Mouse (Mus musculus): Measurements from ENCODE around the gene Fxyd7. TPM values are rescaled to one million over a fixed set of nuclear protein-coding genes. Genes with fewer than 3 reads are reported as not detected.

The Fxyd7 gene
- polyA plus RNA-seq, 1 experiment = not detected

DNA sequence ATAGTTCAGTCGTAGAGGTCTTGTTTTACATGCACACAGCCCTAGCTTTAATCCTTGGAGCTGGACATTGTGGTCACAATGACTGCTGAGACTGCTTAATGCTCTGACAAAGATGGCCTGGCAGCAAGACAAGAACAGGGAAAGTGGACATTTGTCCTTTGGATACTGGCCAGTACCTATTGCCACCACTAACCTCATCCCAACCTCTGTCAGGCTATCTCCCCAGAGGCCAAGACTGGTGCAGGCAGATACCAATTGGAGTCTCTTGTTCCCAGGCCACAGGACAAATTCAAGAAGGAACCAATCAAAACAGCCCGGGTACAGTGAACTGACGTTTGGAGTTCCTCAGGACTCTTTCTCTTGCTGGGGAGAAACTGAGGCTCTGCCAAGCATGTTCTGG lies 36.9 kb upstream of the Fxyd7 start:
- Histone ChIP-seq H3K4me3 (ENCODE audit: insufficient read depth, low read length) (no peak overlapping the region), H3K27ac (ENCODE audit: insufficient read depth, low read length) (no peak overlapping the region), H3K4me1 (ENCODE audit: control insufficient read depth, insufficient read depth, low read length) (no peaks in the 10 kb centered on the region)
- no peak for TF ChIP-seq CTCF (IDR thresholded peaks at IDR 0.05; ENCODE audit: borderline replicate concordance, insufficient read depth, low read length)
- no peak for TF ChIP-seq POLR2A (IDR thresholded peaks at IDR 0.05; ENCODE audit: low read depth, low read length)

DNA sequence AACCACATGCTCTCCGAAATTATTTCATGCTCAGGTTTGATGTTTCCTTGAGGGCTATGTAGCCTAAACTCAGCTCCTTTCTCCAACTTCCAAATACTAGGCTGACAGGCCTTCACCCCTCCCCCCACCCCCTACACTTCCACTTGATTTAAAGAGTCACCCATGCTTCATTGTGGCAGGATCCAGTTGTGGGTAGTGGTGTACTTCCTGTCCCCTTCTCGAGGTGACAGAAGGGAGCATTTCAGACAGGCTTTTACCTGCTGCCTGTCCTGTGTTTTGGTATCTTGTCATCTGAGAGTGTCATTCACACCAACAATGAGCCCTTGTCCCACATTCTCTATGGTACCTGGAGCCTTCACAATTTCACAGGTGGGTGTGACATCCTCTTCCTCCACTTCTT lies 36.0 kb upstream of the Fxyd7 start:
- Histone ChIP-seq H3K4me3 (ENCODE audit: insufficient read depth, low read length) (no peak overlapping the region), H3K4me1 (ENCODE audit: control insufficient read depth, insufficient read depth, low read length) (no peaks in the 10 kb centered on the region), H3K27ac (ENCODE audit: insufficient read depth, low read length) (no peak overlapping the region)
- TF ChIP-seq POLR2A (IDR thresholded peaks at IDR 0.05; ENCODE audit: low read depth, low read length) (no peak), CTCF (IDR thresholded peaks at IDR 0.05; ENCODE audit: borderline replicate concordance, insufficient read depth, low read length) (no peak)

DNA sequence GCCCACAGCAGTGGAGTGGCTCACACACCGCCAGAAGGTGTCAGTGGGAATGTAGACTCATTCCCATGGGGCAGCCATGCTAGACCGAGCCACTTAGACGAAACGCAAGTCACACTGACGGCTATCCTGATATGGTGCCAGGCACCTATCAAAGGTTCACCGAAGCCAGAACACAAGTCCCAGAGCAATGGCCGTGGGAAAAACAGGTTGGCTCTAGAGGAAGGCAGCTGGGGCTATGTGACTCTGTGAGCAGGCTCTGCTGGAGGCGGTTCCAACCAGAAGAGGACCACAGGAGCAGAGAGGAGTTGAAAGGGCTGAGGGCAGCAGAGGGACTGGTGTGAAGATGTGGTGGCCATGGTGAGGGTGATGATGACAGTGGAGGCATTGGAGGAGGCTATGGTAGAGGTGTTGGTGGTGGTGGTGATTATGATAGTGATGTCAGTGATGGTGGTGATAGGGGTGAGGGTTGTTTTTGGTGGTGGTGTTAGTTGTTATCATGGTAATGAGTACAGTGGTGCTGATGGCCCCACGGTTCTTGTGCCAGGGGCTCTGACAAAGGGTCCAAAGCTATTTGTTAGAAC lies 35.0 kb upstream of the Fxyd7 start:
- Histone ChIP-seq H3K4me1 (ENCODE audit: control insufficient read depth, insufficient read depth, low read length) (no peaks in the 10 kb centered on the region), H3K27ac (ENCODE audit: insufficient read depth, low read length) (no peak overlapping the region), H3K4me3 (ENCODE audit: insufficient read depth, low read length) (no peak overlapping the region)
- TF ChIP-seq CTCF (IDR thresholded peaks at IDR 0.05; ENCODE audit: borderline replicate concordance, insufficient read depth, low read length) (no peak), POLR2A (IDR thresholded peaks at IDR 0.05; ENCODE audit: low read depth, low read length) (no peak)

DNA sequence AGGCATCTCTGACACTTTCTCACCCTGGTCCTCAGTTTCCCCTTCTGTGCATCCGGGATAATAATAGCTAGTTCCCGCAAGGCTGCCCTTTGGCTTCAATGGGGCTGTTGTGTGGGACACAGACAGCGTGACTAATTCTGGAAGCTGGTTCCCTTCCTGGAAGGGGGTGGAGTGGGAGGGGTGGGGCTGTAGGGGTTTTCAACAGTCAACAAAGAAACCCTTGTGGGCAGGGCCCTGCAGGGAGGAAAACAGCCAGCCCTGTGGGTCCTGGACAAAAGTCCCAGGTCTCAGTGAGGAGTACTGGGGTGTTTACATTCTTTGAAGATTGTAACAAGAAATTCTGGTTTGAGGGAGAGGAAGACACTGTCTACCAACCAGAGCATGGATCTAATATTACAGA lies 33.9 kb upstream of the Fxyd7 start:
- Histone ChIP-seq H3K4me1 (ENCODE audit: control insufficient read depth, insufficient read depth, low read length) (no peaks in the 10 kb centered on the region), H3K27ac (ENCODE audit: insufficient read depth, low read length) (no peak overlapping the region), H3K4me3 (ENCODE audit: insufficient read depth, low read length) (no peak overlapping the region)
- TF ChIP-seq CTCF (IDR thresholded peaks at IDR 0.05; ENCODE audit: borderline replicate concordance, insufficient read depth, low read length) (no peak), POLR2A (IDR thresholded peaks at IDR 0.05; ENCODE audit: low read depth, low read length) (no peak)

DNA sequence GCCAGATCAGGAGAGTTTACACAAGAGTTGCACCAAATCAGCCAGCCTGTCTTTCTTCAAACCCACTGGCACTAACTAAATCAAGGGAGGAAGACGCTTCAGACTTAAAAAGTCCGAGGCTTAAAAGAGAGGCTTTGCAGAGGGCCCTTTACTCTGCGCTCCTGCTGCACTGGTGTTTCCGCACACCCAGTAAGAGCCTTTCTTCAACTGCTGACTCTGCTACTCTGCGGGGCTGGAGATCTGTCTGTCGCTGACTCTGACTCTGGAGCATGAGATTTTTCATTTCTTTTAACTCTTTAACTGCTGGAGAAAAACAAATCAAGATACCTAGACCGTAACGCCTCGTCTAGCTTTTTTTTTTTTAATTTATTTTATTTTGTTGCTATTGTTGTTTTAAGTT lies 32.9 kb upstream of the Fxyd7 start:
- Histone ChIP-seq H3K4me3 (ENCODE audit: insufficient read depth, low read length) (no peak overlapping the region), H3K4me1 (ENCODE audit: control insufficient read depth, insufficient read depth, low read length) (no peaks in the 10 kb centered on the region), H3K27ac (ENCODE audit: insufficient read depth, low read length) (no peak overlapping the region)
- TF ChIP-seq POLR2A (IDR thresholded peaks at IDR 0.05; ENCODE audit: low read depth, low read length) (no peak), CTCF (IDR thresholded peaks at IDR 0.05; ENCODE audit: borderline replicate concordance, insufficient read depth, low read length) (no peak)

DNA sequence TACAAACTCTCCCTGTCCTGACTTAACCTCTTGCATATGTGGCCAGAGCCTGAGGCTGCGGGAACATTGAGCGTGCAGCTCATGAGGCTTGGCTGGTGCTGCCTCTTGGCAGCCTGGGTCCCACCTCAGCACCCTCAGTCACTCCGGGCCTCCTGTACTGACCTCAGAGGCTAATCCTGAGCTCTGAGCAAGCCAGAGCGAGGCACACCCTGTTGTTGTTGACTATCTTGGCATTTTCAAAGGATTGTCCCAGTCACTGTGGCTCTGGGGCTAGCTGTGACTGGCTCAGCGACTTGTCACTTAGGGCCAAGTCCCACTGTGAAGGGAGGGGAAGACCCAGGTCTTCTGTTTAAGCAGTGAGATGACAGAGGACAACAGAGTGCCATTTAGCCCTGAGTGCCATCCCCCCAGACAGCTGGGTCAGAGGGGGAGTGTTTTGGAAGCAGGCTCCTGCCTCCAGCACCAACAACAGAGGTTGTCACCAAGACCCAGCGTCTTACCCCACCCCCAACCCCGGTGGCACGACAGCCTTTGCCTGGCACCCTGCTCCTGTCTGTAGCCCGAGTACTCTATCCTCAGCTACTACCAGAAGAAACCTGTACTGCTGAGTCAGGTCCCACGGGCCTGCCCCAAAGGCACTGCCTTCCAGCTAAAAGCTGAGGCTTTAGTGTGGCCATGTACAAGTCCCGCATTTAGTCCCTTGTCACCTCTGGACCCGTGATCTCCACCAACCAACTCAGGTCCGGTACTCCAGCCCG lies 31.7 kb upstream of the Fxyd7 start:
- Histone ChIP-seq H3K4me1 (ENCODE audit: control insufficient read depth, insufficient read depth, low read length) (no peaks in the 10 kb centered on the region), H3K4me3 (ENCODE audit: insufficient read depth, low read length) (no peak overlapping the region), H3K27ac (ENCODE audit: insufficient read depth, low read length) (no peak overlapping the region)
- TF ChIP-seq POLR2A (IDR thresholded peaks at IDR 0.05; ENCODE audit: low read depth, low read length) (no peak), CTCF (IDR thresholded peaks at IDR 0.05; ENCODE audit: borderline replicate concordance, insufficient read depth, low read length) (no peak)

DNA sequence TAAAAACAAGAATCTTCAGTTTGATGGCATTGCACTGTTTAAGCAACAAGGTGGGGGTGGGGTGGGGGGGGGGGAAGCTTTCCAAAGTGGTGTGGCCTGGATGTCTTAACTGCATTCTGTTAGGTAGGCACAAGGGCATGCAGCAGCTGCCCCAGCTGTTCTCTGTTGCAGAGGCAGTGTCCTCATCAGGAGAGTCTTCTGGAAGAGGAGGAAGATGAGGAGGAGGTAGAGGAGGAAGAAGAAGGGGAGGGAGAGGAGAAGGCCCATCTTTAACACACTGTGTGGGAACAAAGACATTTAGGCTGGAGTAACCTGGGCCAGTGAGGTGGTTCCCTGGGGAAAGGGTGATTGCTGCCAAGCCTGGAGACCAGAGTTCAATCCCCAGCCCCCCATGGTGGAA lies 30.8 kb upstream of the Fxyd7 start:
- no peak overlapping the region for H3K27ac ChIP-seq (ENCODE audit: insufficient read depth, low read length)
- no peak overlapping the region for H3K4me3 ChIP-seq (ENCODE audit: insufficient read depth, low read length)
- H3K4me1 ChIP-seq (ENCODE audit: control insufficient read depth, insufficient read depth, low read length) = no peaks in the 10 kb centered on the region
- TF ChIP-seq CTCF (IDR thresholded peaks at IDR 0.05; ENCODE audit: borderline replicate concordance, insufficient read depth, low read length) (no peak), POLR2A (IDR thresholded peaks at IDR 0.05; ENCODE audit: low read depth, low read length) (no peak)

DNA sequence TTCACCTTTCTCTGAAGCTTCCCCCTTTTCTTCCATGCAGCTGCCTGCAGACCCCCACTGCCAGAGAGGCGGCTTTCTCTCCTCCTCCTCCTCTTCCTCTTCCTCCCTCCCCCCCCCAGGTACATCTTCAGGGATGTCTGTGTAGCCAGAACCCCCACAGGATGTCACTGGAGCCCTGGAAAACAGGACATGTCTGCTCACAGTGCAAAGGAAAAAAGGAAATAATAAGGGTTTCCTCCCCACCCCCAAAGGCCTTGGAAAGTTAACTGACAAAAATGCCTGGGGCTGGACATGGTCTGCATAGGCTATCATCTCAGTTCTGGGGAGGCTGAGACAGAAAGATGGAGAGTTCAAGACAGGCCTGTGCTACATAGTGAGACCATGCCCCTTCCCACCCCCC lies 29.8 kb upstream of the Fxyd7 start:
- no peak overlapping the region for H3K4me3 ChIP-seq (ENCODE audit: insufficient read depth, low read length)
- no peak overlapping the region for H3K27ac ChIP-seq (ENCODE audit: insufficient read depth, low read length)
- H3K4me1 ChIP-seq (ENCODE audit: control insufficient read depth, insufficient read depth, low read length) = no peaks in the 10 kb centered on the region
- no peak for TF ChIP-seq POLR2A (IDR thresholded peaks at IDR 0.05; ENCODE audit: low read depth, low read length)
- no peak for TF ChIP-seq CTCF (IDR thresholded peaks at IDR 0.05; ENCODE audit: borderline replicate concordance, insufficient read depth, low read length)

DNA sequence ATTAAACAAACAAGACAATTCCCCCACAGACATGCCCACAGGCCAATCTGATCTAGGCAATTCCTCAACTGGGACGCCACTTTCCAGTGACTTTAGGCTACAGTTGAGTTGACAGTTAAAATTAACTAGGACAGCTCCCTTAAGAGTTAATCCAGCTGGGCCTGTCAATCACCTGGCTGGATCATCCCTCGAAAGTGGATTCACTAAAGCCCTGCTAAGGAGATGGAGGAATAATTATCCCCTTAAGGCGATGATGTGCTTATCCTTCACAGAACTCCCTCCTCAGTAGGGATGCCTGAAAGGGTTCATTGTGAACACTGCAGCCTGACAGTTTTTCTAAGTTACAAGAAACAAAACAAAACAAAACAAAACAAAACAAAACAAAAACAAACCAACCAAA lies 29.3 kb upstream of the Fxyd7 start:
- Histone ChIP-seq H3K27ac (ENCODE audit: insufficient read depth, low read length) (no peak overlapping the region), H3K4me3 (ENCODE audit: insufficient read depth, low read length) (no peak overlapping the region), H3K4me1 (ENCODE audit: control insufficient read depth, insufficient read depth, low read length) (no peaks in the 10 kb centered on the region)
- no peak for TF ChIP-seq CTCF (IDR thresholded peaks at IDR 0.05; ENCODE audit: borderline replicate concordance, insufficient read depth, low read length)
- no peak for TF ChIP-seq POLR2A (IDR thresholded peaks at IDR 0.05; ENCODE audit: low read depth, low read length)

DNA sequence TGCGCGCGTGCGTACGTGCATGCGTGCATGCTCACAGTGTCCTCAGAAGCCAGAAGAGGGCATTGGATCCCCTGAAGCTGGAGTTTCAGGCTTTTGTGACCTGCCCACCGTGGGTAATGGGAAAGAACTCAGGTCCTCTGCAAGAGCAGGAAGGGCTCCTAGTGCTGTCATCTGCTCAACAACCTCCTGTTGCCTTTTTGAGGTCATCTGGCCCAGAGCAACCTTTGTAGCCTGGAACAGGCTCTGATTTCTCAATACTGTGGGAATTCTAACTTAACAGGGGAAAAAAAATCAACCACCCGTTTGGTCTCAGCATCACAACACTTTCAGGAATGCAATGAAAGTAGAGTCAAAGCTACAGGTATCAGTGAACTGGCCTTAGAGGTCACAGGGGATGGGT lies 28.4 kb upstream of the Fxyd7 start:
- Histone ChIP-seq H3K27ac (ENCODE audit: insufficient read depth, low read length) (no peak overlapping the region), H3K4me1 (ENCODE audit: control insufficient read depth, insufficient read depth, low read length) (no peaks in the 10 kb centered on the region), H3K4me3 (ENCODE audit: insufficient read depth, low read length) (no peak overlapping the region)
- TF ChIP-seq POLR2A (IDR thresholded peaks at IDR 0.05; ENCODE audit: low read depth, low read length) (no peak), CTCF (IDR thresholded peaks at IDR 0.05; ENCODE audit: borderline replicate concordance, insufficient read depth, low read length) (no peak)

All from embryonic fibroblast, embryonic 13.5 days (primary cell).